Mouse (Mus musculus) CH12.LX (cell line): ENCODE data around the gene Junb. TPM values are rescaled to one million over a fixed set of nuclear protein-coding genes. Genes with fewer than 3 reads are reported as not detected.

Source experiments
- DNase-seq: peaks from one replicate; pipeline ENCODE4 v3.0.0-alpha.2; 2013; ENCODE audit errors: extremely low read depth
- H3K27ac ChIP-seq: 2 replicates; pipeline ENCODE4 v1.5.1; 2012; ENCODE audit warnings: low read depth, mild to moderate bottlenecking, control low read depth, moderate library complexity; ENCODE audit not compliant: insufficient read depth
- H3K27me3 ChIP-seq: replicated peaks from 2 replicates; pipeline ENCODE3; 2012; ENCODE audit warnings: inconsistent platforms
- H3K36me3 ChIP-seq, 2 experiments: replicated peaks in 1 of 2; 2 replicates each; pipeline versions ENCODE3 to v1.6.1; 2012; ENCODE audit warnings: inconsistent platforms in 1 of 2, low read length in 1 of 2, mild to moderate bottlenecking in 1 of 2, mixed read lengths in 1 of 2, moderate library complexity in 1 of 2; ENCODE audit not compliant: control insufficient read depth in 1 of 2, insufficient read depth in 1 of 2
- H3K4me1 ChIP-seq, 2 experiments: 2 replicates each; pipeline ENCODE4 v1.6.1; 2012; ENCODE audit warnings: inconsistent platforms in 1 of 2, moderate library complexity in 1 of 2; ENCODE audit not compliant: insufficient read depth in 2 of 2, control insufficient read depth in 1 of 2
- H3K4me2 ChIP-seq: 2 replicates; pipeline ENCODE4 v1.6.1; 2012; ENCODE audit warnings: low read depth, mild to moderate bottlenecking, control low read depth; ENCODE audit not compliant: poor library complexity, insufficient read depth, severe bottlenecking
- H3K4me3 ChIP-seq, 3 experiments: fragments of 150-350 bp in 1 of 3; sonication (generic) in 1 of 3; replicated peaks in 1 of 3; 2 replicates each; pipeline versions ENCODE3 to v1.5.1; 2011 to 2012; ENCODE audit warnings: low read depth in 2 of 3, low read length in 2 of 3, mild to moderate bottlenecking in 2 of 3, moderate library complexity in 2 of 3, control low read depth in 1 of 3, improper control_type of control experiment in 1 of 3, inconsistent platforms in 1 of 3, mixed read lengths in 1 of 3; ENCODE audit not compliant: poor library complexity in 1 of 3
- H3K79me2 ChIP-seq: replicated peaks from 2 replicates; pipeline ENCODE4 v1.6.1; 2012; ENCODE audit warnings: mild to moderate bottlenecking, moderate library complexity; ENCODE audit not compliant: control insufficient read depth, poor library complexity, insufficient read depth, severe bottlenecking; ENCODE audit errors: extremely low read depth
- H3K9ac ChIP-seq: 2 replicates; pipeline ENCODE4 v1.6.1; 2012; ENCODE audit warnings: low read depth, mild to moderate bottlenecking, control low read depth, moderate library complexity; ENCODE audit not compliant: insufficient read depth
- H3K9me3 ChIP-seq: replicated peaks from 2 replicates; pipeline ENCODE3; 2012; ENCODE audit warnings: low read length, inconsistent platforms, mixed read lengths
- BHLHE40 ChIP-seq: IDR thresholded peaks from 2 replicates; pipeline ENCODE4 v1.6.1; 2011; ENCODE audit warnings: mild to moderate bottlenecking, low read depth, low read length, improper control_type of control experiment
- CHD1 ChIP-seq: IDR thresholded peaks from 2 replicates; pipeline ENCODE4 v1.6.1; 2012; ENCODE audit warnings: low read depth, low read length, improper control_type of control experiment, inconsistent platforms
- CHD2 ChIP-seq: IDR thresholded peaks from 2 replicates; pipeline ENCODE4 v1.6.1; 2011; ENCODE audit warnings: low read length, improper control_type of control experiment
- CTCF ChIP-seq, 2 experiments: IDR thresholded peaks in 1 of 2; conservative IDR thresholded peaks in 1 of 2; 2 replicates each; pipeline ENCODE4 v1.5.1; 2011 to 2012; ENCODE audit warnings: low read depth in 2 of 2, low read length in 2 of 2, improper control_type of control experiment in 1 of 2, inconsistent platforms in 1 of 2, mild to moderate bottlenecking in 1 of 2, moderate library complexity in 1 of 2
- E2F4 ChIP-seq: IDR thresholded peaks from 2 replicates; pipeline ENCODE4 v1.6.1; 2011; ENCODE audit warnings: low read depth, low read length, improper control_type of control experiment; ENCODE audit not compliant: insufficient replicate concordance
- ELF1 ChIP-seq: IDR thresholded peaks from 2 replicates; pipeline ENCODE4 v1.6.1; 2014; ENCODE audit warnings: low read depth, mild to moderate bottlenecking, inconsistent platforms, low read length, improper control_type of control experiment
- EP300 ChIP-seq: IDR thresholded peaks from 2 replicates; pipeline ENCODE4 v1.6.1; 2011; ENCODE audit warnings: low read length, improper control_type of control experiment
- ETS1 ChIP-seq: conservative IDR thresholded peaks from 2 replicates; pipeline ENCODE4 v1.6.1; 2012; ENCODE audit warnings: low read depth, mild to moderate bottlenecking, inconsistent platforms, low read length, improper control_type of control experiment, moderate library complexity
- GABPA ChIP-seq: IDR thresholded peaks from 2 replicates; pipeline ENCODE4 v1.6.1; 2012; ENCODE audit warnings: low read depth, low read length, improper control_type of control experiment, inconsistent platforms; ENCODE audit not compliant: insufficient replicate concordance
- HCFC1 ChIP-seq: IDR thresholded peaks from 2 replicates; pipeline ENCODE4 v1.6.1; 2012; ENCODE audit warnings: low read depth, mild to moderate bottlenecking, inconsistent platforms, low read length, improper control_type of control experiment
- IRF4 ChIP-seq: IDR thresholded peaks from 2 replicates; pipeline ENCODE4 v1.6.1; 2014; ENCODE audit warnings: low read depth, mild to moderate bottlenecking, inconsistent platforms, low read length, improper control_type of control experiment
- JUN ChIP-seq: IDR thresholded peaks from 2 replicates; pipeline ENCODE4 v1.6.1; 2011; ENCODE audit warnings: low read depth, mild to moderate bottlenecking, low read length, improper control_type of control experiment, moderate library complexity; ENCODE audit not compliant: insufficient read depth
- KAT2A ChIP-seq: IDR thresholded peaks from 2 replicates; pipeline ENCODE4 v1.6.1; 2012; ENCODE audit warnings: low read length, improper control_type of control experiment, inconsistent platforms; ENCODE audit not compliant: insufficient replicate concordance
- MAFK ChIP-seq: IDR thresholded peaks from 2 replicates; pipeline ENCODE4 v1.6.1; 2011; ENCODE audit warnings: low read length, improper control_type of control experiment; ENCODE audit not compliant: insufficient replicate concordance
- MAX ChIP-seq: IDR thresholded peaks from 2 replicates; pipeline ENCODE4 v1.6.1; 2011; ENCODE audit warnings: low read length, improper control_type of control experiment
- MEF2A ChIP-seq: IDR thresholded peaks from 2 replicates; pipeline ENCODE4 v1.6.1; 2014; ENCODE audit warnings: low read depth, mild to moderate bottlenecking, inconsistent platforms, low read length, improper control_type of control experiment, borderline replicate concordance
- MXI1 ChIP-seq: IDR thresholded peaks from 2 replicates; pipeline ENCODE4 v1.6.1; 2011; ENCODE audit warnings: mild to moderate bottlenecking, low read depth, low read length, improper control_type of control experiment
- MYC ChIP-seq: IDR thresholded peaks from 2 replicates; pipeline ENCODE4 v1.6.1; 2011; ENCODE audit warnings: low read depth, mild to moderate bottlenecking, improper control_type of control experiment, low read length
- NELFE ChIP-seq: IDR thresholded peaks from 2 replicates; pipeline ENCODE4 v1.6.1; 2011; ENCODE audit warnings: low read depth, low read length, improper control_type of control experiment
- PAX5 ChIP-seq: IDR thresholded peaks from 2 replicates; pipeline ENCODE4 v1.6.1; 2012; ENCODE audit warnings: low read length, inconsistent platforms, mixed read lengths
- POLR2AphosphoS2 ChIP-seq: IDR thresholded peaks from 2 replicates; pipeline ENCODE4 v1.6.1; 2011; ENCODE audit warnings: low read depth, low read length, improper control_type of control experiment
- SMC3 ChIP-seq: IDR thresholded peaks from 2 replicates; pipeline ENCODE4 v1.6.1; 2011; ENCODE audit warnings: low read depth, low read length, improper control_type of control experiment
- TBP ChIP-seq: conservative IDR thresholded peaks from 2 replicates; pipeline ENCODE4 v1.6.1; 2011; ENCODE audit warnings: low read depth, low read length, improper control_type of control experiment
- TCF12 ChIP-seq: IDR thresholded peaks from 2 replicates; pipeline ENCODE4 v1.6.1; 2014; ENCODE audit warnings: low read depth, mild to moderate bottlenecking, inconsistent platforms, low read length, improper control_type of control experiment
- UBTF ChIP-seq: IDR thresholded peaks from 2 replicates; pipeline ENCODE4 v1.6.1; 2012; ENCODE audit warnings: low read depth, mild to moderate bottlenecking, inconsistent platforms, low read length, improper control_type of control experiment, moderate library complexity
- USF1 ChIP-seq: IDR thresholded peaks from 2 replicates; pipeline ENCODE4 v1.6.1; 2014; ENCODE audit warnings: low read depth, mild to moderate bottlenecking, inconsistent platforms, low read length, improper control_type of control experiment
- ZKSCAN1 ChIP-seq: IDR thresholded peaks from 2 replicates; pipeline ENCODE4 v1.6.1; 2012; ENCODE audit warnings: low read depth, inconsistent platforms, low read length, improper control_type of control experiment, borderline replicate concordance
- ZNF384 ChIP-seq: IDR thresholded peaks from 2 replicates; pipeline ENCODE4 v1.6.1; 2012; ENCODE audit warnings: low read depth, low read length, improper control_type of control experiment, inconsistent platforms
- dilution Hi-C: fragments of 300-500 bp; cut with MboI; formaldehyde crosslinking; loops from 2 replicates; pipeline ENCODE4 v1.14.3; 2020; ENCODE audit warnings: low sequenced_read_pairs; ENCODE audit not compliant: extremely low pct_unique_long_range_greater_than_20kb, extremely low pct_ligation_motif_present
- in situ Hi-C: fragments of 300-500 bp; cut with MboI; formaldehyde crosslinking; loops from 3 replicates; pipeline ENCODE4 v1.14.3; 2019; ENCODE audit warnings: low sequenced_read_pairs, low pct_ligation_motif_present, low pct_unique_long_range_greater_than_20kb, mixed read lengths
- polyA plus RNA-seq: library from polyadenylated mRNA; unstranded; fragments of >175 nt; gene quantifications from 2 replicates; pipeline ENCODE4 v1.2.1, GENCODE M21; 2012; ENCODE audit warnings: low read depth; ENCODE audit not compliant: insufficient read length
- total RNA-seq, 2 experiments: library from RNA; depleted of rRNA; stranded (reverse); fragments of 300-350 nt in 1 of 2; fragments of >200 nt in 1 of 2; gene quantifications; 2 replicates each; pipeline ENCODE4 v1.2.3; 2012 to 2014

The Junb gene
- total and polyA plus RNA-seq, 3 experiments = 63.4 to 342 (median 217) TPM

DNA sequence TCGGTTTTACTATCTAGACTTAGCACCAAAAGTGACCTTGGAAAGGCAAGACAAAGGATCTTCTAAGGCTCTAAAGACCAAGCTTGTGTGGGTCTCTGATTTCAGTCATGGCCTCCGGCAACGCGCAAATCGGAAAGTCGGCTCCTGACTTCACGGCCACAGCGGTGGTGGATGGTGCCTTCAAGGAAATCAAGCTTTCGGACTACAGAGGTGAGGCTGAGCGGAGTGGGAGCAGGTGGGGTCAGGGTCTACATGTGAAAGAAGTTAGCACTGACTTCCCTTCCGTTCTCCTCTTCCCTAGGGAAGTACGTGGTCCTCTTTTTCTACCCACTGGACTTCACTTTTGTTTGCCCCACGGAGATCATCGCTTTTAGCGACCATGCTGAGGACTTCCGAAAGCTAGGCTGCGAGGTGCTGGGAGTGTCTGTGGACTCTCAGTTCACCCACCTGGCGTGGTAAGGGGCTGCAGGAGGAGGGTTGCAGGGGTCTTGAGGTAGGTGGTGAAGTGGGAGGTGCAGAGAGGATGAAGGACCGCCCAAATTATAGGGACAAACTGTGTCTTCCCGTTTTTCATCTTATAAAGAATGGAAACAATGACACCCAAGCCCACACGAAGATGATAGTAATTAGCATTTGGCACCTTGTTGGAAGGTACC, 8.3 kb downstream of the Junb start:
- H3K4me2 ChIP-seq = peak overlapping the region; percentile 88
- H3K4me3 ChIP-seq = peak overlapping the region; percentile 77 to 90 (median 79)
- TF ChIP-seq USF1 = no peak
- TF ChIP-seq POLR2AphosphoS2 = no peak
- TF ChIP-seq BHLHE40 = no peak
- no peak for TF ChIP-seq MEF2A
- no peak for TF ChIP-seq PAX5
- TF ChIP-seq EP300 = no peak
- no peak for TF ChIP-seq TCF12
- TF ChIP-seq MAX = no peak
- no peak for TF ChIP-seq ZKSCAN1
- TF ChIP-seq HCFC1 = no peak
- no peak for TF ChIP-seq ETS1
- no peak for TF ChIP-seq CTCF (conservative IDR thresholded peaks at IDR 0.05 in 1 of 2, IDR thresholded peaks at IDR 0.05 in 1 of 2; ENCODE audit: low read depth in 2 of 2, low read length in 2 of 2)
- no peak for TF ChIP-seq CHD1
- no peak for TF ChIP-seq MXI1
- TF ChIP-seq ZNF384 = no peak
- DNase-seq = no peak
- no peaks in the 10 kb centered on the region for H3K27me3 ChIP-seq
- H3K36me3 ChIP-seq = peaks cover 19 to 32% of the 10 kb centered on the region in 2 experiments
- H3K4me1 ChIP-seq = peaks cover 14 to 38% of the 10 kb centered on the region in 2 experiments
- H3K9me3 ChIP-seq = no peaks in the 10 kb centered on the region
- H3K79me2 ChIP-seq = peaks cover 6% of the 10 kb centered on the region; the same call in 1 of the 2 replicates
- H3K9ac ChIP-seq = peak overlapping the region; percentile 84
- H3K27ac ChIP-seq = peak overlapping the region; percentile 27
- dilution Hi-C loops = no loop called here
- in situ Hi-C loops = loop anchor here (5.0 kb wide), 1 partner anchor 37 kb away; no protein-coding TSS in a partner anchor

DNA sequence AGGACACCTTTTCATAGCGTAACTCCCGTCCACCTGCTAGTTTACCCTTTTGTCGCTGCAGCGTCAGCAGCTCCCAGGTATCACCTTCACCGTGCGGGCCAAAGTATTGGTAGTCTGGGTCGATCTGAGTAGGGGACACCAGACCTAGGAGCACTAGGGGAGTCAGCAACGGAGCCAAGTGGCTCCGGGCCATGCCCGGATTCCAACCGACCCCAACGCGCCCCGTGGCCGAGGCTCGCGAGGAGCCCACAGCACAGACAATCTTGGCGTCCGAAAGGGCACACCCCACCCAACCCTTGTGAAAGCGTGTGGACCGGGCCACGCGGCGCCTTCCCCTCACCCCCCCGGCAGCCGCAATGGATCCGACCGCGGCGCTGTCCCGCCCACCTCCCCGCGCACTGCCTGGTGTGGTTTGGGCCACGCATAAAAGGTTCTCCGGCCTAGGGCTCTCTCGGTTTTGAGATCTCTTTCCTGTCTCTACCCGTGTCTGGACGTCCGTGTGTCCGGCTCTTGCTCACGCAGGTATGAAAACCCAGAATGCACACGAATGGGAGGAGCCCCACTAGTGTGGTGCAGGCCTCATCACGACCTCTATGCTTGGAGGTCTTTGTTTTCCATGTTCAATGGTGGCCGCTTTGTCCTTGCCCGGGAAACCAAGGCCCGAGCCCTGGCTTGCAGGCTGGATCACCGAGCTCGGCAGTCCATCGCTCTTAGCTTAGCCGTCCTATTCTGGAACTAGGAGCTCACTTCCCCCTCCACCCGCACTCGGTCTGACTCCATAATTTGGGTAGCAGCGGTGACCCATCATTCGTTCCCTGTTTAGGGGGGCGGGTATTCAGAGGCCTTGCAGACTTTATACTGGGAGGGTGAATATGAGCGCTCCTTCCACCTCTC, 9.0 kb downstream of the Junb start, which contains the start of the genes Gm49661, Prdx2 and Rnaseh2a:
Gene Gm49661, minus strand, starts transcription at position 193 of the 894 bp plus-strand sequence.
Gene Prdx2, plus strand, starts transcription at position 347 of the 894 bp plus-strand sequence.
Gene Rnaseh2a, minus strand, starts transcription at position 527 of the 894 bp plus-strand sequence.
- Histone ChIP-seq H3K4me3 (peak within 1 kb of the TSS; percentile 77 to 90 (median 79)), H3K36me3 (peaks cover 19 to 36% of the 10 kb centered on the region in 2 experiments), H3K27ac (peak within 1 kb of the TSS; percentile 41), H3K9ac (peak within 1 kb of the TSS; percentile 84), H3K9me3 (no peaks in the 10 kb centered on the region), H3K79me2 (peaks cover 9% of the 10 kb centered on the region), H3K4me2 (peak within 1 kb of the TSS; percentile 88), H3K4me1 (peaks cover 18 to 44% of the 10 kb centered on the region in 2 experiments), H3K27me3 (no peaks in the 10 kb centered on the region)
- peak; percentile 52 for DNase-seq
- dilution Hi-C loops = no loop called here
- in situ Hi-C loops = loop anchor here (5.0 kb wide), 1 partner anchor 38 kb away; no protein-coding TSS in a partner anchor
- TF ChIP-seq MYC (peak; percentile 82), POLR2AphosphoS2 (peak; percentile 40; the same call in 1 of the 2 replicates), CTCF (conservative IDR thresholded peaks at IDR 0.05 in 1 of 2, IDR thresholded peaks at IDR 0.05 in 1 of 2; ENCODE audit: low read depth in 2 of 2, low read length in 2 of 2) (no peak), BHLHE40 (no peak), NELFE (peak; percentile 90), CHD1 (peak; percentile 95; the same call in 1 of the 2 replicates), MXI1 (peak; percentile 79), UBTF (peak; percentile 68; the same call in 1 of the 2 replicates), CHD2 (no peak), MAX (peak; percentile 78), E2F4 (no peak), JUN (no peak), MEF2A (0 out of 2 replicates have a peak, but pooled peaks have one; percentile 33), MAFK (no peak), TBP (peak; percentile 82), GABPA (no peak), IRF4 (no peak; the same call in none of the 2 replicates), ZNF384 (no peak), ELF1 (no peak), SMC3 (no peak), KAT2A (no peak)
